Mouse (Mus musculus): ENCODE measurements around the gene Wdr34.

DNA sequence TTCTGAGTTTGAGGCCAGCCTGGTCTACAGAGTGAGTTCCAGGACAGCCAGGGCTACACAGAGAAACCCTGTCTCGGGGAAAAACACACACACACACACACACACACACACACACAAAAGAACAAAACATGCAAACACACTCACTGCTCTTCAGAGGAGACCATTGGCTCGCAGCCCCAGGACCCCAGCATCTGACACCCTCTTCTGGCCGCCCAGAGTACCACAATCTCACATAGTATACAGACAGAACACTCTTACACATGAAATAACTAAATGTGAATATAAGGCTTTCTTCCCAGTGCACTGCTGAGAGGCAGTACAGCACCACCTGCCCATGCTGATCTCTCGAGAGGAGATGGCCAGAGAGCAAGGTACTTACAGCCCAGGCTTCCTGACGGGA is 4.1 kb downstream of the Wdr34 start:
- no peak for TF ChIP-seq CTCF (IDR thresholded peaks at IDR 0.05; ENCODE audit: low read depth, low read length)
- no peak for TF ChIP-seq POLR2A (IDR thresholded peaks at IDR 0.05; ENCODE audit: borderline replicate concordance, low read depth, low read length)
